Comparison of ENCODE assay signal across 8 mouse cellular contexts in genomic region chr2:71812221-71813021, GRCm38 (mm10).
A peak's percentile ranks its signal among the peaks of the same experiment; 100 is the strongest.
DNase-seq lines count a peak whose midpoint lies in the region.

No protein-coding gene starts in this region.

- H3K27ac ChIP-seq in midbrain, embryonic 10.5 days (replicated peaks), result peak overlapping the region; percentile 43; the same call in 1 of the 2 replicates

- H3K9me3 ChIP-seq in midbrain, embryonic 10.5 days (replicated peaks), result no peaks in the 10 kb centered on the region

- H3K4me3 ChIP-seq in midbrain, embryonic 10.5 days, result no peak overlapping the region

- 0 out of 2 replicates have a peak, but pooled peaks cover 3% of the 10 kb centered on the region for H3K36me3 ChIP-seq in midbrain, embryonic 10.5 days

- H3K4me1 ChIP-seq in midbrain, embryonic 10.5 days, result peaks cover 49% of the 10 kb centered on the region

- 51% methylated on average over 12 of the region's 12 CpGs for WGBS in midbrain, embryonic 10.5 days

- peak; percentile 87 for DNase-seq in adipocyte (ENCODE audit: low spot score)
- peak; percentile 79 to 91 for DNase-seq in cerebellum, postnatal 4 days (ENCODE audit: low spot score in 2 of 2)
- peak; percentile 89 for DNase-seq in gastrocnemius, postnatal 10 days
- DNase-seq in induced T-regulatory cell, adult 2 months (ENCODE audit: low read depth), result peak; percentile 93
- DNase-seq in left cerebral cortex, adult 8-10 months (ENCODE audit: low spot score in 2 of 2), result peak; percentile 75 to 79
- peak; percentile 84 for DNase-seq in midbrain, embryonic 10.5 days (ENCODE audit: low spot score)
- DNase-seq in right cerebral cortex, postnatal 4 days, result peak; percentile 94
- DNase-seq in urinary bladder, postnatal 4 days (ENCODE audit: low spot score in 2 of 2), result peak; percentile 59 to 80

- no peaks in the 10 kb centered on the region for H3K27me3 ChIP-seq in midbrain, embryonic 10.5 days (ENCODE audit: low read depth, poor library complexity, severe bottlenecking)
